In genomic region chr11:115457405-115457804, GRCm38 (mm10) we compare ENCODE assay signal across 16 mouse cellular contexts. TPM values are rescaled to one million over a fixed set of nuclear protein-coding genes. Genes with fewer than 3 reads are reported as not detected.
A peak's percentile ranks its signal among the peaks of the same experiment; 100 is the strongest.
DNase-seq lines count a peak whose midpoint lies in the region; ATAC-seq and TF ChIP-seq lines count a peak whose summit lies in the region.
"Had no signal": no experiment of that assay in that cellular context is flagged by ENCODE, and none has a peak within 500 bp of the region (broad histone marks: within the 10 kb centered on the region; RNA-seq: fewer than 3 reads in every experiment).

No protein-coding gene starts in this region.

- H3K27ac ChIP-seq in heart, embryonic 15.5 days = peak overlapping the region; percentile 38; the same call in 1 of the 2 replicates
- H3K27ac ChIP-seq in kidney, adult 2 months (ENCODE audit: insufficient read depth, low read depth, low read length) = no peak overlapping the region
- H3K27ac ChIP-seq: embryonic facial prominence, embryonic 12.5 days; limb, embryonic 15.5 days had no signal

- H3K4me1 ChIP-seq in heart, embryonic 15.5 days (replicated peaks) = peaks cover 12% of the 10 kb centered on the region
- no peaks in the 10 kb centered on the region for H3K4me1 ChIP-seq in lung, adult 2 months (ENCODE audit: control insufficient read depth, insufficient read depth, low read length)
- peaks cover 5% of the 10 kb centered on the region for H3K4me1 ChIP-seq in kidney, adult 2 months (ENCODE audit: control insufficient read depth, insufficient read depth, low read length)
- H3K4me1 ChIP-seq: embryonic facial prominence, embryonic 12.5 days had no signal

- no peak overlapping the region for H3K4me3 ChIP-seq in heart, embryonic 15.5 days
- H3K4me3 ChIP-seq in lung, adult 2 months (replicated peaks; ENCODE audit: extremely low read depth, low read depth, low read length) = no peak overlapping the region
- no peak overlapping the region for H3K4me3 ChIP-seq in kidney, adult 2 months (ENCODE audit: insufficient read depth, low read depth, low read length)
- H3K4me3 ChIP-seq: embryonic facial prominence, embryonic 12.5 days; intestine, embryonic 15.5 days; limb, embryonic 15.5 days; megakaryocyte, embryonic 14.5 days had no signal

- TF ChIP-seq POLR2A in lung, adult 2 months (IDR thresholded peaks at IDR 0.05; ENCODE audit: borderline replicate concordance, extremely low read depth, low read depth, low read length) = no peak
- TF ChIP-seq POLR2A in kidney, adult 2 months (IDR thresholded peaks at IDR 0.05; ENCODE audit: low read depth, low read length) = no peak

- H3K4me2 ChIP-seq in heart, embryonic 15.5 days = no peak overlapping the region
- H3K4me2 ChIP-seq: embryonic facial prominence, embryonic 12.5 days; intestine, embryonic 15.5 days; limb, embryonic 15.5 days had no signal

- H3K9ac ChIP-seq in heart, embryonic 15.5 days = no peak overlapping the region
- H3K9ac ChIP-seq: embryonic facial prominence, embryonic 12.5 days; forebrain, postnatal 0 days; intestine, embryonic 15.5 days; limb, embryonic 15.5 days had no signal

- no peaks in the 10 kb centered on the region for H3K9me3 ChIP-seq in heart, embryonic 15.5 days (replicated peaks)
- H3K9me3 ChIP-seq: embryonic facial prominence, embryonic 12.5 days; intestine, embryonic 15.5 days; limb, embryonic 15.5 days had no signal

- 18% methylated on average over 6 of the region's 6 CpGs for WGBS in heart, embryonic 15.5 days
- 30% methylated on average over 6 of the region's 6 CpGs for WGBS in lung, adult 2 months
- WGBS in kidney, adult 2 months = 29% methylated on average over 6 of the region's 6 CpGs

- ATAC-seq in heart, embryonic 15.5 days (replicated peaks; ENCODE audit: insufficient number of reproducible peaks, insufficient read depth, low FRiP score, low read depth) = 0 out of 2 replicates have a peak, but pooled peaks have one; percentile 29
- ATAC-seq: forebrain, postnatal 0 days; intestine, embryonic 15.5 days had no signal

- no peak for DNase-seq in heart, postnatal 25 days (ENCODE audit: low spot score)
- peak; percentile 32 for DNase-seq in lung, postnatal 10 days
- DNase-seq in lung, adult 2 months = no peak
- peak; percentile 77 for DNase-seq in kidney, adult 2 months
- peak; percentile 35 for DNase-seq in naive thymus-derived CD4-positive, alpha-beta T cell, adult 2 months (ENCODE audit: low read depth)
- no peak for DNase-seq in left cerebral cortex, postnatal 36 days (ENCODE audit: low spot score in 2 of 2)
- DNase-seq: cerebellum, adult 9-10 months; forebrain, postnatal 0 days; gastrocnemius, postnatal 25 days; heart, postnatal 36 days had no signal

- intact Hi-C loops in heart, postnatal 25 days (cut with DNase I) = no loop called here
- intact Hi-C loops in left cerebral cortex, postnatal 36 days (cut with DNase I) = no loop called here

- H3K27me3 ChIP-seq in heart, embryonic 15.5 days = no peaks in the 10 kb centered on the region; the same call in 1 of the 2 replicates
- no peaks in the 10 kb centered on the region for H3K27me3 ChIP-seq in kidney, adult 2 months (replicated peaks; ENCODE audit: control insufficient read depth, insufficient read depth, low read length)
- H3K27me3 ChIP-seq: embryonic facial prominence, embryonic 12.5 days; intestine, embryonic 15.5 days; limb, embryonic 15.5 days had no signal

- no peaks in the 10 kb centered on the region for H3K36me3 ChIP-seq in heart, embryonic 15.5 days
- H3K36me3 ChIP-seq in kidney, adult 2 months (ENCODE audit: control insufficient read depth, insufficient read depth, low read length) = no peaks in the 10 kb centered on the region
- H3K36me3 ChIP-seq: embryonic facial prominence, embryonic 12.5 days; intestine, embryonic 15.5 days; limb, embryonic 15.5 days had no signal

- TF ChIP-seq CTCF in lung, adult 2 months (IDR thresholded peaks at IDR 0.05; ENCODE audit: insufficient read depth, low read length) = no peak
- no peak for TF ChIP-seq CTCF in kidney, adult 2 months (conservative IDR thresholded peaks at IDR 0.05; ENCODE audit: insufficient read depth, insufficient read length, low read depth, low read length)

RNA-seq across cellular contexts. Expression of gene Slc16a5, which starts 4.9 kb away (rescaled TPM):
- 0.57 and 5.0 TPM in 2 replicates for polyA plus RNA-seq in heart, embryonic 15.5 days (2015; fragmentation: Nextera tagmentation; extraction: Ambion mirVana)
- not detected for total RNA-seq in heart, postnatal 25 days (2021)
- polyA plus RNA-seq in lung, adult 2 months (2012; rRNA removed) = 0.80 and 0.95 TPM in 2 replicates
- polyA plus RNA-seq in kidney, adult 2 months (2012; rRNA removed) = 31.1 and 42.8 TPM in 2 replicates
- not detected for total RNA-seq in left cerebral cortex, postnatal 36 days (2021)
- total RNA-seq: forebrain, postnatal 0 days; gastrocnemius, postnatal 25 days; heart, postnatal 36 days; left cerebral cortex, adult 8-10 months had no signal
- polyA plus RNA-seq: limb, embryonic 15.5 days had no signal

RNA-seq across cellular contexts. Expression of gene Trim80, which starts 17.1 kb away (rescaled TPM):
- polyA plus RNA-seq in heart, embryonic 15.5 days (2015; fragmentation: Nextera tagmentation; extraction: Ambion mirVana) = 0.06 TPM in 1 of 2 replicates, not detected in the other
- not detected for total RNA-seq in heart, postnatal 25 days (2021)
- polyA plus RNA-seq in lung, adult 2 months (2012; rRNA removed) = 0.07 and 0.13 TPM in 2 replicates
- 0.28 and 0.37 TPM in 2 replicates for polyA plus RNA-seq in kidney, adult 2 months (2012; rRNA removed)
- total RNA-seq in left cerebral cortex, postnatal 36 days (2021) = not detected
- total RNA-seq: forebrain, postnatal 0 days; gastrocnemius, postnatal 25 days; heart, postnatal 36 days had no signal
- polyA plus RNA-seq: embryonic facial prominence, embryonic 12.5 days; forebrain, postnatal 0 days; limb, embryonic 15.5 days had no signal

RNA-seq across cellular contexts. Expression of gene Armc7, which starts 18.1 kb away (rescaled TPM):
- 4.6 and 6.2 TPM in 2 replicates for polyA plus RNA-seq in heart, embryonic 15.5 days (2015; fragmentation: Nextera tagmentation; extraction: Ambion mirVana)
- total RNA-seq in heart, postnatal 25 days (2021) = 1 to 10 TPM; 1.4 to 2.3 TPM
- 11.6 and 12.0 TPM in 2 replicates for polyA plus RNA-seq in lung, adult 2 months (2012; rRNA removed)
- 6.8 and 7.3 TPM in 2 replicates for polyA plus RNA-seq in kidney, adult 2 months (2012; rRNA removed)
- total RNA-seq in left cerebral cortex, postnatal 36 days (2021) = 10 to 100 TPM; 13.0 to 13.5 TPM

RNA-seq across cellular contexts. Expression of gene Nt5c, which starts 34.3 kb away (rescaled TPM):
- 49.6 and 62.1 TPM in 2 replicates for polyA plus RNA-seq in heart, embryonic 15.5 days (2015; fragmentation: Nextera tagmentation; extraction: Ambion mirVana)
- 10 to 100 TPM; 13.9 to 14.9 TPM for total RNA-seq in heart, postnatal 25 days (2021)
- 47.1 and 54.9 TPM in 2 replicates for polyA plus RNA-seq in lung, adult 2 months (2012; rRNA removed)
- polyA plus RNA-seq in kidney, adult 2 months (2012; rRNA removed) = 47.6 and 50.5 TPM in 2 replicates
- 10 to 100 TPM; 61.0 to 69.8 TPM for total RNA-seq in left cerebral cortex, postnatal 36 days (2021)

RNA-seq across cellular contexts. Expression of gene Kctd2, which starts 37.5 kb away (rescaled TPM):
- 11.5 and 14.7 TPM in 2 replicates for polyA plus RNA-seq in heart, embryonic 15.5 days (2015; fragmentation: Nextera tagmentation; extraction: Ambion mirVana)
- total RNA-seq in heart, postnatal 25 days (2021) = 10 to 100 TPM; 27.0 to 28.0 TPM
- polyA plus RNA-seq in lung, adult 2 months (2012; rRNA removed) = 33.3 and 36.6 TPM in 2 replicates
- 35.4 and 37.8 TPM in 2 replicates for polyA plus RNA-seq in kidney, adult 2 months (2012; rRNA removed)
- total RNA-seq in left cerebral cortex, postnatal 36 days (2021) = 10 to 100 TPM; 72.0 to 79.2 TPM

Comparison
In these comparisons a context has a peak if more than half of its experiments do, and no peak if none do; other contexts are left out.
1. DNase-seq: peak in lung, postnatal 10 days (single experiment), kidney, adult 2 months (single experiment) and naive thymus-derived CD4-positive, alpha-beta T cell, adult 2 months (single experiment); none in heart, postnatal 25 days (single experiment), lung, adult 2 months (single experiment) and left cerebral cortex, postnatal 36 days (0 of 2).